Mouse (Mus musculus) CH12.LX (cell line): ENCODE data around the gene Trim44.

ENCODE experiments used
- CTCF ChIP-seq, 2 experiments: IDR thresholded peaks in 1 of 2; conservative IDR thresholded peaks in 1 of 2; 2 replicates each; pipeline ENCODE4 v1.5.1; 2011 to 2012; ENCODE audit warnings: low read depth in 2 of 2, low read length in 2 of 2, improper control_type of control experiment in 1 of 2, inconsistent platforms in 1 of 2, mild to moderate bottlenecking in 1 of 2, moderate library complexity in 1 of 2
- EP300 ChIP-seq: IDR thresholded peaks from 2 replicates; pipeline ENCODE4 v1.6.1; 2011; ENCODE audit warnings: low read length, improper control_type of control experiment
- KAT2A ChIP-seq: IDR thresholded peaks from 2 replicates; pipeline ENCODE4 v1.6.1; 2012; ENCODE audit warnings: low read length, improper control_type of control experiment, inconsistent platforms; ENCODE audit not compliant: insufficient replicate concordance
- MAFK ChIP-seq: IDR thresholded peaks from 2 replicates; pipeline ENCODE4 v1.6.1; 2011; ENCODE audit warnings: low read length, improper control_type of control experiment; ENCODE audit not compliant: insufficient replicate concordance
- MAX ChIP-seq: IDR thresholded peaks from 2 replicates; pipeline ENCODE4 v1.6.1; 2011; ENCODE audit warnings: low read length, improper control_type of control experiment
- MAZ ChIP-seq: IDR thresholded peaks from 2 replicates; pipeline ENCODE4 v1.6.1; 2012; ENCODE audit warnings: low read depth, mild to moderate bottlenecking, inconsistent platforms, low read length, improper control_type of control experiment, moderate library complexity
- PAX5 ChIP-seq: IDR thresholded peaks from 2 replicates; pipeline ENCODE4 v1.6.1; 2012; ENCODE audit warnings: low read length, inconsistent platforms, mixed read lengths
- POLR2A ChIP-seq: IDR thresholded peaks from 2 replicates; pipeline ENCODE4 v1.6.1; 2011; ENCODE audit warnings: low read depth, mild to moderate bottlenecking, improper control_type of control experiment, low read length
- TCF12 ChIP-seq: IDR thresholded peaks from 2 replicates; pipeline ENCODE4 v1.6.1; 2014; ENCODE audit warnings: low read depth, mild to moderate bottlenecking, inconsistent platforms, low read length, improper control_type of control experiment
- UBTF ChIP-seq: IDR thresholded peaks from 2 replicates; pipeline ENCODE4 v1.6.1; 2012; ENCODE audit warnings: low read depth, mild to moderate bottlenecking, inconsistent platforms, low read length, improper control_type of control experiment, moderate library complexity

DNA sequence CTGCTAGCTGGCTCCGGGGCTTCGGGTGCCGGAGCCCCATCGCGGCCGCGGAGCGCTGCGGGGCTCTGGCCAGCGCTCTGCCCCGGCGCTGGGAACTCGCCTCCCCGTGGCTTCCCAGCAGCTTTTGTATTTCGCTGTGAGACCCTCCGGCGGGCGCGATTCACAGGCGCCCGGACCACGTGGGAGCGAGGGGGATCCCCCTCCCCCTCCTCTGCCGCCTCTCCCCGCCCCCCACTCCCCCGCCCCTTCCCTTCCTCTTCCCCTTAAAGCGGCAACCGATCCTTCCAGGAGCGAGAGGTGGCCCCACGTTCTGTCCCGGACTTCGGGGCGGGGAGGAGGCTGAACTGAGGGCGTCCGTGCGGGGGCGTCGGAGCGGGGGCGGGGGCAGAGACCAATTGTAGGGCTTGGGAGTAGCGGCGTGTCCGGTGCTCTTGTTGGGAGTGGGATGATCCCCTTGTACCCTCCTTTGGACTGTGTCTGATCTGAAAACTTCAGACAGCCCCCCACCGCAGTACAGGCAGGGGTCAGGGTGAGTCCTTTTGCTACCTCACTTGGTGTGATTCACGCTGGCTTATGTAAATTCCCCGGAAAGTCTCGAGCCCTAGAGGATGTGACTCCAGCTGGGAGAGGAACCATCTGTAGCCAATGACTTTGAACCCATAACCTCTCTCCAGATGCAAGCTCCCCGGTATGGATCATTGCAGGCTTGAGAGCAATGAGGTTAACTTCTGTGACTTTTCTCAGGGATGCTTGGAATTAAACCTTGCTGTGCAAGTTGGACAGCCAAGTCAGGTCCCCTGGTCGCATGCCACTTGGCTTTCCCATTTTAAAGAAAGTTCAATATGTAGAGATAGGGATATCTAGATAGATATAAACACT lies 44.3 kb upstream of the Trim44 start, which contains the start of gene Fjx1:
- no peak for TF ChIP-seq UBTF
- no peak for TF ChIP-seq TCF12
- no peak for TF ChIP-seq MAFK
- TF ChIP-seq KAT2A = no peak
- TF ChIP-seq EP300 = no peak
- no peak for TF ChIP-seq CTCF (conservative IDR thresholded peaks at IDR 0.05 in 1 of 2, IDR thresholded peaks at IDR 0.05 in 1 of 2; ENCODE audit: low read depth in 2 of 2, low read length in 2 of 2)
- TF ChIP-seq MAZ = no peak
- TF ChIP-seq POLR2A = no peak
- TF ChIP-seq MAX = no peak
- TF ChIP-seq PAX5 = no peak
